Mouse (Mus musculus) liver, embryonic 15.5 days (tissue): ENCODE results near the gene S100a16. TPM values are rescaled to one million over a fixed set of nuclear protein-coding genes. Genes with fewer than 3 reads are reported as not detected.

Source experiments
- ATAC-seq: fragments of 200-750 bp; cut with Nextera tagmentation; 2 replicates; pipeline ENCODE4 v1.8.0; 2017; ENCODE audit warnings: moderate number of reproducible peaks, mild to moderate bottlenecking, moderate library complexity; ENCODE audit not compliant: insufficient read depth
- H3K27ac ChIP-seq: fragments of 300-500 bp; sonication (generic); replicated peaks from 2 replicates; pipeline ENCODE4 v1.5.1; 2015; ENCODE audit warnings: mild to moderate bottlenecking, inconsistent platforms
- H3K27me3 ChIP-seq: fragments of 300-500 bp; sonication (generic); 2 replicates; pipeline ENCODE4 v1.6.1; 2015; ENCODE audit warnings: mild to moderate bottlenecking, inconsistent platforms
- H3K36me3 ChIP-seq: fragments of 300-500 bp; sonication (generic); replicated peaks from 2 replicates; pipeline ENCODE4 v1.6.1; 2015; ENCODE audit warnings: moderate library complexity, mild to moderate bottlenecking, inconsistent platforms
- H3K4me1 ChIP-seq: fragments of 300-500 bp; sonication (generic); replicated peaks from 2 replicates; pipeline ENCODE4 v1.6.1; 2015; ENCODE audit warnings: inconsistent platforms
- H3K4me2 ChIP-seq: fragments of 300-500 bp; sonication (generic); 2 replicates; pipeline ENCODE4 v1.6.1; 2015; ENCODE audit warnings: moderate library complexity, mild to moderate bottlenecking, inconsistent platforms
- H3K4me3 ChIP-seq: fragments of 300-500 bp; sonication (generic); replicated peaks from 2 replicates; pipeline ENCODE4 v1.5.1; 2015; ENCODE audit warnings: mild to moderate bottlenecking, inconsistent platforms
- H3K9ac ChIP-seq: fragments of 300-500 bp; sonication (generic); 2 replicates; pipeline ENCODE4 v1.6.1; 2015; ENCODE audit warnings: moderate library complexity, mild to moderate bottlenecking, inconsistent platforms
- H3K9me3 ChIP-seq: fragments of 300-500 bp; sonication (generic); replicated peaks from 2 replicates; pipeline ENCODE4 v1.6.1; 2016; ENCODE audit warnings: inconsistent platforms
- whole genome bisulfite sequencing: fragments of 180-500 bp; shearing (Covaris S2); methylation state at CpG from one replicate; pipeline ENCODE4 v1.1.7; 2015; ENCODE audit warnings: mixed read lengths; ENCODE audit not compliant: insufficient replicate concordance; 5-methylcytosine and 5-hydroxymethylcytosine counted together
- polyA plus RNA-seq: library from polyadenylated mRNA; unstranded; fragments of >200 nt; fragmentation: Nextera tagmentation; extraction: Ambion mirVana; gene quantifications from 2 replicates; pipeline ENCODE4 v1.2.1, GENCODE M21; 2015

The S100a16 gene
- polyA plus RNA-seq, 1 experiment from 2014 or later: 32.3 TPM

GRCm38 (mm10) chr3:90508287-90508949 lies 28.6 kb upstream of the S100a16 start:
- WGBS: 1% methylated on average over 20 of the region's 20 CpGs
- no peak for ATAC-seq

GRCm38 (mm10) chr3:90508950-90509746 lies 27.9 kb upstream of the S100a16 start, which contains the start of gene Chtop:
Chtop (minus strand) TSS chr3:90509498.
- H3K27me3 ChIP-seq: peaks cover 15% of the 10 kb centered on the region
- H3K4me2 ChIP-seq: peak within 1 kb of the TSS; percentile 84
- peaks cover 31% of the 10 kb centered on the region for H3K4me1 ChIP-seq
- peak; percentile 93 for ATAC-seq
- H3K27ac ChIP-seq: peak within 1 kb of the TSS; percentile 91
- peak within 1 kb of the TSS; percentile 94 for H3K9ac ChIP-seq
- H3K4me3 ChIP-seq: peak within 1 kb of the TSS; percentile 84
- under 1% methylated on average over 66 of the region's 66 CpGs for WGBS
- no peaks in the 10 kb centered on the region for H3K9me3 ChIP-seq
- H3K36me3 ChIP-seq: peaks cover 40% of the 10 kb centered on the region

More at GRCm38 (mm10) chr3:90508287-90508949, 28.6 kb upstream of the S100a16 start:
- H3K27me3 ChIP-seq: peaks cover 11% of the 10 kb centered on the region
- peak overlapping the region; percentile 84 for H3K4me2 ChIP-seq
- H3K36me3 ChIP-seq: peaks cover 48% of the 10 kb centered on the region
- peak overlapping the region; percentile 91 for H3K27ac ChIP-seq
- H3K4me1 ChIP-seq: peaks cover 23% of the 10 kb centered on the region
- peak overlapping the region; percentile 94 for H3K9ac ChIP-seq
- H3K4me3 ChIP-seq: peak overlapping the region; percentile 84
- H3K9me3 ChIP-seq: no peaks in the 10 kb centered on the region

- no peak overlapping the region for H3K9ac ChIP-seq
- no peak for ATAC-seq
- no peaks in the 10 kb centered on the region for H3K9me3 ChIP-seq
- 9% methylated on average over 2 of the region's 2 CpGs for WGBS
- H3K4me1 ChIP-seq: peaks cover 36% of the 10 kb centered on the region
- H3K27ac ChIP-seq: peak overlapping the region; percentile 77
- H3K4me2 ChIP-seq: peak overlapping the region; percentile 84
- H3K36me3 ChIP-seq: peaks cover 34% of the 10 kb centered on the region
- H3K27me3 ChIP-seq: peaks cover 15% of the 10 kb centered on the region
- peak overlapping the region; percentile 84 for H3K4me3 ChIP-seq
Measured at GRCm38 (mm10) chr3:90509747-90510123, 27.3 kb upstream of the S100a16 start.

GRCm38 (mm10) chr3:90512276-90512675 lies 24.8 kb upstream of the S100a16 start:
- WGBS: 65% methylated on average over 5 of the region's 5 CpGs
- no peak overlapping the region for H3K4me3 ChIP-seq
- no peak overlapping the region for H3K9ac ChIP-seq
- H3K27me3 ChIP-seq: peaks cover 15% of the 10 kb centered on the region
- no peaks in the 10 kb centered on the region for H3K9me3 ChIP-seq
- no peak for ATAC-seq
- H3K27ac ChIP-seq: no peak overlapping the region
- H3K4me1 ChIP-seq: peaks cover 45% of the 10 kb centered on the region
- peaks cover 10% of the 10 kb centered on the region for H3K36me3 ChIP-seq
- H3K4me2 ChIP-seq: no peak overlapping the region

GRCm38 (mm10) chr3:90512948-90513642 lies 24.0 kb upstream of the S100a16 start:
- Histone ChIP-seq H3K27me3 (peaks cover 15% of the 10 kb centered on the region), H3K4me2 (peak overlapping the region; percentile 98)

DNA sequence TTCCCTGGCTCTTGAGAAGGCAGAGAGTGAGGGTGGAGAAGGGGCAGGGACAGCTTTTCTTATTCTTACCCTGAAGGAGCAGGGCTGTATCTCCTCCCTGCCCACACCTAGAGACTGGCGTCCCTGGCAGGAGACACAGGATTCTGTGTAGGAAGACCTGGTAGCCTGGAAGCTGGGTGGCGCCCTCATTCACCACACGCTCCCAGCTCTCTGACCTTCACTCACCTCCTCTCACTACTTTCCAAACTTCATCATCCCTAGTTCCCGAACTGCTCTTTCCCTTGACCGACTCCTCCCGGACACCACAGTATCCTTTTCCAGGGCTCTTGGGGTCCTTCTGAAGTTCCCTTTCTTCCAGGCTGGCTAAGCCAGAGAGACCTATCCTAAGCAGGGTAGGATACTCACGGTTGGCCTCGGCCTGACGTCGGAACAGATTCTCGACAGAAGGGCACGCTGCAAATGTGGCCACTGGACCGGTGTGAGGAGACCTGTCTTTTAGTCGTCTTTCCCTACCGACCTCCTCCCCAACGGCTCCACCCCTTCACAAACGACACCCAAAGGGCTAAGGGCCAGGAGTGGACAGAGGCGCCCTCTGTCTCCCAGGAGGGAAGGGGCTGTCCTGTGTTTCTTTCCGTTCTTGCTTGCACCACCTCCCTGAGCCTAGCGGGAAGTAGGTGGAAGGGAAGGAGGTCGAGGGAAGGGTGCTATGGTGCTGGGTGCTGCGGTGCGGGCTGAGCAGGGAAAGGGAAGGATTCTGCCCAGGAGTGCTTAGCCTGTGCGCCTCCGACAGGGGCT lies 23.1 kb upstream of the S100a16 start, which contains the start of the genes S100a1 and S100a13:
Gene S100a1, minus strand, starts transcription at position 597 of the 795 bp plus-strand sequence.
Gene S100a13, plus strand, starts transcription at position 640 of the 795 bp plus-strand sequence.
- WGBS: 4% methylated on average over 25 of the region's 25 CpGs

More at GRCm38 (mm10) chr3:90512948-90513642, 24.0 kb upstream of the S100a16 start:
- Histone ChIP-seq H3K36me3 (0 out of 2 replicates have a peak, but pooled peaks cover 4% of the 10 kb centered on the region), H3K4me1 (peaks cover 37% of the 10 kb centered on the region), H3K4me3 (peak overlapping the region; percentile 62; the same call in 1 of the 2 replicates), H3K9ac (no peak overlapping the region), H3K9me3 (no peaks in the 10 kb centered on the region), H3K27ac (no peak overlapping the region)
- no peak for ATAC-seq
- WGBS: 64% methylated on average over 9 of the region's 9 CpGs

DNA sequence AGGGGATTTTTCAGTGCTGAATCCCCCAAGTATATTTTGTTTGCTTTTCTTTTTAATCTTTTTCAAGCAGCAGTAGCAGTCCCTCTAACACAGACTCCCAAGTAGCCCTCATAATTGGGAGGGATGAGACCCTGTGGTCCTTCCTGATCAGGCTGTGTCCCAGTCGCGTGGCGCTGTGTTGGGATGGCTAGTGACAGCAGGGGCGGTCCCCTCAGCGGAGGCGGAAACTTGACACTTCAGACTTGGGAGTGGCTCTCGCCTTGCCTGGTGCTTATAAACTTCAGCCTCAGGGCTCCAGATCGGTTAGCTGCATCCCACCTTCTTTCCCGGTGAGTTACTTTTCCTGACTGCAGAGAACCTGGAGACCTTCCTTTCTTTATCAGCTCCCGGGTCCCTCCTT lies 22.4 kb upstream of the S100a16 start:
- Histone ChIP-seq H3K4me3 (peak overlapping the region; percentile 62), H3K27me3 (peaks cover 15% of the 10 kb centered on the region), H3K9me3 (no peaks in the 10 kb centered on the region), H3K4me2 (peak overlapping the region; percentile 98), H3K27ac (0 out of 2 replicates have a peak overlapping the region, but pooled peaks have one; percentile 53), H3K36me3 (0 out of 2 replicates have a peak, but pooled peaks cover 4% of the 10 kb centered on the region), H3K9ac (peak overlapping the region; percentile 62), H3K4me1 (peaks cover 30% of the 10 kb centered on the region)
- WGBS: 0% methylated on average over 10 of the region's 10 CpGs
- ATAC-seq: peak; percentile 85

More for the DNA sequence above, 23.1 kb upstream of the S100a16 start, which contains the start of the genes S100a1 and S100a13:
- Histone ChIP-seq H3K36me3 (0 out of 2 replicates have a peak, but pooled peaks cover 4% of the 10 kb centered on the region), H3K27me3 (peaks cover 15% of the 10 kb centered on the region), H3K27ac (peak within 1 kb of the TSS; percentile 53; the same call in 1 of the 2 replicates), H3K9ac (peak within 1 kb of the TSS; percentile 62), H3K4me1 (peaks cover 33% of the 10 kb centered on the region), H3K4me2 (peak within 1 kb of the TSS; percentile 98), H3K4me3 (peak within 1 kb of the TSS; percentile 62), H3K9me3 (no peaks in the 10 kb centered on the region)
- peak; percentile 38 for ATAC-seq

- Histone ChIP-seq H3K4me2 (peak overlapping the region; percentile 98), H3K9me3 (no peaks in the 10 kb centered on the region), H3K27ac (no peak overlapping the region), H3K4me1 (peaks cover 28% of the 10 kb centered on the region), H3K4me3 (peak overlapping the region; percentile 62), H3K36me3 (0 out of 2 replicates have a peak, but pooled peaks cover 4% of the 10 kb centered on the region), H3K9ac (peak overlapping the region; percentile 62), H3K27me3 (peaks cover 15% of the 10 kb centered on the region)
- ATAC-seq: no peak
- WGBS: 28% methylated on average over 1 of the region's 1 CpGs
Measured at GRCm38 (mm10) chr3:90515242-90515641, 21.8 kb upstream of the S100a16 start.

GRCm38 (mm10) chr3:90515789-90516188 lies 21.3 kb upstream of the S100a16 start:
- no peak for ATAC-seq
- H3K9ac ChIP-seq: no peak overlapping the region
- 0 out of 2 replicates have a peak overlapping the region, but pooled peaks have one; percentile 98 for H3K4me2 ChIP-seq
- H3K4me1 ChIP-seq: peaks cover 28% of the 10 kb centered on the region
- 79% methylated on average over 4 of the region's 4 CpGs for WGBS
- no peak overlapping the region for H3K27ac ChIP-seq
- no peak overlapping the region for H3K4me3 ChIP-seq
- H3K9me3 ChIP-seq: no peaks in the 10 kb centered on the region
- H3K27me3 ChIP-seq: peaks cover 15% of the 10 kb centered on the region
- 0 out of 2 replicates have a peak, but pooled peaks cover 4% of the 10 kb centered on the region for H3K36me3 ChIP-seq

GRCm38 (mm10) chr3:90517711-90518110 lies 19.3 kb upstream of the S100a16 start:
- ATAC-seq: no peak
- H3K9ac ChIP-seq: no peak overlapping the region
- H3K36me3 ChIP-seq: no peaks in the 10 kb centered on the region
- H3K4me1 ChIP-seq: peaks cover 28% of the 10 kb centered on the region
- H3K4me2 ChIP-seq: no peak overlapping the region
- no peak overlapping the region for H3K4me3 ChIP-seq
- no peaks in the 10 kb centered on the region for H3K9me3 ChIP-seq
- peaks cover 5% of the 10 kb centered on the region; the same call in 1 of the 2 replicates for H3K27me3 ChIP-seq
- 77% methylated on average over 4 of the region's 4 CpGs for WGBS
- H3K27ac ChIP-seq: no peak overlapping the region
